ENCODE assay signal across 23 mouse cellular contexts in the genomic region with DNA sequence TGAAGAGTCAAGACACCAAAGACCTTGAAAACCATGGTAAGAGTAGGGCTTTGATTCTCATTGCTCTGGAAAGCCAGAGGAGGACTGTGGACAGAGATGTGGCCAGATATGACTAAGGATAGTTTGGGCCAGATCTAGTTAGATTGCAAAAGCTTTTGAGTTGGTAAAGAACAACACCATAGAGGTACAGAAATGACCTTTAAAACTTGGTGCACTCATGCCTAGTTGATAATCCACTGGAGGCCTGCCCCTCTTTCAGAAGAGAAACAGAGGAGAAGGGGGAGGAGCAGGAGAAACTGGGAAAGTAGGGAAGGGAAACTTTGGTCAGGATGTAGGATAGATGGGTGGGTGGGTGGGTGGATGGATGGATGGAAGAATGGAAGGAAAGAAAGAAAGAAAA. TPM values are rescaled to one million over a fixed set of nuclear protein-coding genes. Genes with fewer than 3 reads are reported as not detected.
A peak's percentile ranks its signal among the peaks of the same experiment; 100 is the strongest.
DNase-seq lines count a peak whose midpoint lies in the region; ATAC-seq lines count a peak whose summit lies in the region.
"Had no signal": no experiment of that assay in that cellular context is flagged by ENCODE, and none has a peak within 500 bp of the region (broad histone marks: within the 10 kb centered on the region; RNA-seq: fewer than 3 reads in every experiment).

No protein-coding gene starts in this region.

- no peaks in the 10 kb centered on the region for H3K27me3 ChIP-seq in liver, embryonic 16.5 days (ENCODE audit: control insufficient read depth, insufficient read depth, low read depth, low read length)
- H3K27me3 ChIP-seq: CH12.LX; embryonic facial prominence, embryonic 12.5 days; forebrain, embryonic 13.5 days; forebrain, embryonic 15.5 days; Patski had no signal

- H3K27ac ChIP-seq in liver, embryonic 16.5 days (ENCODE audit: low read length) = no peak overlapping the region
- H3K27ac ChIP-seq: embryonic facial prominence, embryonic 10.5 days; embryonic facial prominence, embryonic 12.5 days; forebrain, embryonic 13.5 days; forebrain, embryonic 15.5 days had no signal

- DNase-seq in heart, adult 11 months = peak; percentile 12
- DNase-seq in heart, adult 9 months (ENCODE audit: low spot score in 2 of 2) = no peak
- peak; percentile 59 for DNase-seq in kidney, adult 9 months
- DNase-seq in kidney, adult 8-10 months = no peak
- DNase-seq in liver = no peak
- DNase-seq: adrenal gland, adult 8-10 months; adrenal gland, postnatal 14 days; adrenal gland, postnatal 36 days; B cell, adult 2 months; cerebellum, adult 11-12 months; cerebellum, adult 2 months; cerebellum, adult 9-10 months; cerebellum, postnatal 10 days; cerebellum, postnatal 25 days had no signal

- no peaks in the 10 kb centered on the region for H3K9me3 ChIP-seq in liver, embryonic 16.5 days (replicated peaks; ENCODE audit: control insufficient read depth, low read length)
- H3K9me3 ChIP-seq: embryonic facial prominence, embryonic 10.5 days; embryonic facial prominence, embryonic 12.5 days; forebrain, embryonic 13.5 days; forebrain, embryonic 15.5 days had no signal

- H3K4me2 ChIP-seq in liver, embryonic 16.5 days (ENCODE audit: low read depth, low read length) = no peak overlapping the region
- H3K4me2 ChIP-seq: embryonic facial prominence, embryonic 12.5 days; forebrain, embryonic 13.5 days; forebrain, embryonic 15.5 days had no signal

- no peaks in the 10 kb centered on the region for H3K36me3 ChIP-seq in liver, embryonic 16.5 days (ENCODE audit: control insufficient read depth, insufficient read depth)
- H3K36me3 ChIP-seq: embryonic facial prominence, embryonic 10.5 days; embryonic facial prominence, embryonic 12.5 days; forebrain, embryonic 15.5 days had no signal

- H3K4me3 ChIP-seq in liver, embryonic 16.5 days (ENCODE audit: low read depth, low read length) = no peak overlapping the region
- H3K4me3 ChIP-seq: embryonic facial prominence, embryonic 10.5 days; embryonic facial prominence, embryonic 12.5 days; forebrain, embryonic 13.5 days; forebrain, embryonic 15.5 days had no signal

- no peak overlapping the region for H3K9ac ChIP-seq in liver, embryonic 16.5 days (ENCODE audit: low read depth, low read length)
- H3K9ac ChIP-seq: embryonic facial prominence, embryonic 12.5 days; forebrain, embryonic 13.5 days; forebrain, embryonic 15.5 days had no signal

- H3K4me1 ChIP-seq in liver, embryonic 16.5 days (ENCODE audit: control insufficient read depth, low read depth, low read length) = no peaks in the 10 kb centered on the region
- H3K4me1 ChIP-seq: embryonic facial prominence, embryonic 10.5 days; embryonic facial prominence, embryonic 12.5 days; forebrain, embryonic 15.5 days had no signal

- ATAC-seq in liver, embryonic 16.5 days (ENCODE audit: low read depth) = peak; percentile 48
- ATAC-seq: activated CD4-positive, CD25-positive, alpha-beta regulatory T cell, adult 4 months; CD4-positive, CD25-positive, alpha-beta regulatory T cell, adult 4 months; forebrain, embryonic 13.5 days; forebrain, embryonic 15.5 days; Patski had no signal

RNA-seq across cellular contexts. Expression of gene Pctp, which starts 11.0 kb away (rescaled TPM):
- polyA plus RNA-seq in liver, embryonic 16.5 days (2015; fragmentation: Nextera tagmentation; extraction: Ambion mirVana) = 15.2 and 17.5 TPM in 2 replicates

RNA-seq across cellular contexts. Expression of gene Tmem100, which starts 38.5 kb away (rescaled TPM):
- polyA plus RNA-seq in liver, embryonic 16.5 days (2015; fragmentation: Nextera tagmentation; extraction: Ambion mirVana) = 0.45 and 0.55 TPM in 2 replicates
- polyA plus RNA-seq: activated CD4-positive, CD25-positive, alpha-beta regulatory T cell, adult 4 months; CD4-positive, CD25-positive, alpha-beta regulatory T cell, adult 4 months; Patski had no signal

Comparison
In these comparisons a context has a peak if more than half of its experiments do, and no peak if none do; other contexts are left out.
1. DNase-seq: peak in heart, adult 11 months (single experiment) and kidney, adult 9 months (single experiment); none in heart, adult 9 months (0 of 2), kidney, adult 8-10 months (0 of 2) and liver (single experiment).